Mouse (Mus musculus): ENCODE measurements around the gene Rin3. TPM values are rescaled to one million over a fixed set of nuclear protein-coding genes. Genes with fewer than 3 reads are reported as not detected.

Rin3 gene
- polyA plus RNA-seq, 1 experiment: 11.0 TPM

GRCm38 (mm10) chr12:102286681-102287414 lies 4.0 kb downstream of the Rin3 start:
- H3K4me3 ChIP-seq (ENCODE audit: insufficient read depth, low read length): no peak overlapping the region
- H3K4me1 ChIP-seq (ENCODE audit: control insufficient read depth, insufficient read depth, low read length): peaks cover 12% of the 10 kb centered on the region; the same call in 1 of the 2 replicates
- H3K27ac ChIP-seq (ENCODE audit: insufficient read depth, low read length): peak overlapping the region; percentile 56
- TF ChIP-seq CTCF (IDR thresholded peaks at IDR 0.05; ENCODE audit: borderline replicate concordance, insufficient read depth, low read length) (no peak), POLR2A (IDR thresholded peaks at IDR 0.05; ENCODE audit: low read depth, low read length) (no peak)

- Histone ChIP-seq H3K27ac (ENCODE audit: insufficient read depth, low read length) (no peak overlapping the region), H3K4me3 (ENCODE audit: insufficient read depth, low read length) (no peak overlapping the region), H3K4me1 (ENCODE audit: control insufficient read depth, insufficient read depth, low read length) (peaks cover 12% of the 10 kb centered on the region; the same call in 1 of the 2 replicates)
- no peak for TF ChIP-seq CTCF (IDR thresholded peaks at IDR 0.05; ENCODE audit: borderline replicate concordance, insufficient read depth, low read length)
- TF ChIP-seq POLR2A (IDR thresholded peaks at IDR 0.05; ENCODE audit: low read depth, low read length): no peak
Measured at GRCm38 (mm10) chr12:102287904-102288602, 5.2 kb downstream of the Rin3 start.

GRCm38 (mm10) chr12:102288846-102289245 lies 6.0 kb downstream of the Rin3 start:
- H3K27ac ChIP-seq (ENCODE audit: insufficient read depth, low read length): no peak overlapping the region
- peaks cover 12% of the 10 kb centered on the region; the same call in 1 of the 2 replicates for H3K4me1 ChIP-seq (ENCODE audit: control insufficient read depth, insufficient read depth, low read length)
- H3K4me3 ChIP-seq (ENCODE audit: insufficient read depth, low read length): no peak overlapping the region
- no peak for TF ChIP-seq POLR2A (IDR thresholded peaks at IDR 0.05; ENCODE audit: low read depth, low read length)
- TF ChIP-seq CTCF (IDR thresholded peaks at IDR 0.05; ENCODE audit: borderline replicate concordance, insufficient read depth, low read length): no peak

- peaks cover 12% of the 10 kb centered on the region; the same call in 1 of the 2 replicates for H3K4me1 ChIP-seq (ENCODE audit: control insufficient read depth, insufficient read depth, low read length)
- no peak overlapping the region for H3K27ac ChIP-seq (ENCODE audit: insufficient read depth, low read length)
- no peak overlapping the region for H3K4me3 ChIP-seq (ENCODE audit: insufficient read depth, low read length)
- TF ChIP-seq CTCF (IDR thresholded peaks at IDR 0.05; ENCODE audit: borderline replicate concordance, insufficient read depth, low read length) (no peak), POLR2A (IDR thresholded peaks at IDR 0.05; ENCODE audit: low read depth, low read length) (no peak)
Measured at GRCm38 (mm10) chr12:102289568-102289967, 6.7 kb downstream of the Rin3 start.

- Histone ChIP-seq H3K4me1 (ENCODE audit: control insufficient read depth, insufficient read depth, low read length) (peaks cover 19% of the 10 kb centered on the region; the same call in 1 of the 2 replicates), H3K27ac (ENCODE audit: insufficient read depth, low read length) (no peak overlapping the region), H3K4me3 (ENCODE audit: insufficient read depth, low read length) (no peak overlapping the region)
- TF ChIP-seq POLR2A (IDR thresholded peaks at IDR 0.05; ENCODE audit: low read depth, low read length) (no peak), CTCF (IDR thresholded peaks at IDR 0.05; ENCODE audit: borderline replicate concordance, insufficient read depth, low read length) (no peak)
Measured at GRCm38 (mm10) chr12:102290662-102291061, 7.8 kb downstream of the Rin3 start.

GRCm38 (mm10) chr12:102291686-102292085 lies 8.8 kb downstream of the Rin3 start:
- H3K4me3 ChIP-seq (ENCODE audit: insufficient read depth, low read length): no peak overlapping the region
- peaks cover 11% of the 10 kb centered on the region; the same call in 1 of the 2 replicates for H3K4me1 ChIP-seq (ENCODE audit: control insufficient read depth, insufficient read depth, low read length)
- no peak overlapping the region for H3K27ac ChIP-seq (ENCODE audit: insufficient read depth, low read length)
- TF ChIP-seq CTCF (IDR thresholded peaks at IDR 0.05; ENCODE audit: borderline replicate concordance, insufficient read depth, low read length) (no peak), POLR2A (IDR thresholded peaks at IDR 0.05; ENCODE audit: low read depth, low read length) (no peak)

- H3K4me1 ChIP-seq (ENCODE audit: control insufficient read depth, insufficient read depth, low read length): peaks cover 6% of the 10 kb centered on the region; the same call in 1 of the 2 replicates
- no peak overlapping the region for H3K27ac ChIP-seq (ENCODE audit: insufficient read depth, low read length)
- TF ChIP-seq POLR2A (IDR thresholded peaks at IDR 0.05; ENCODE audit: low read depth, low read length): no peak
- no peak for TF ChIP-seq CTCF (IDR thresholded peaks at IDR 0.05; ENCODE audit: borderline replicate concordance, insufficient read depth, low read length)
- no peak overlapping the region for H3K4me3 ChIP-seq (ENCODE audit: insufficient read depth, low read length)
Measured at GRCm38 (mm10) chr12:102292501-102293215, 9.8 kb downstream of the Rin3 start.

GRCm38 (mm10) chr12:102294634-102295033 lies 11.8 kb downstream of the Rin3 start:
- TF ChIP-seq CTCF (IDR thresholded peaks at IDR 0.05; ENCODE audit: borderline replicate concordance, insufficient read depth, low read length) (no peak), POLR2A (IDR thresholded peaks at IDR 0.05; ENCODE audit: low read depth, low read length) (no peak)
- Histone ChIP-seq H3K27ac (ENCODE audit: insufficient read depth, low read length) (no peak overlapping the region), H3K4me1 (ENCODE audit: control insufficient read depth, insufficient read depth, low read length) (peaks cover 10% of the 10 kb centered on the region; the same call in 1 of the 2 replicates), H3K4me3 (ENCODE audit: insufficient read depth, low read length) (no peak overlapping the region)

GRCm38 (mm10) chr12:102295230-102295629 lies 12.4 kb downstream of the Rin3 start:
- Histone ChIP-seq H3K27ac (ENCODE audit: insufficient read depth, low read length) (no peak overlapping the region), H3K4me1 (ENCODE audit: control insufficient read depth, insufficient read depth, low read length) (peaks cover 10% of the 10 kb centered on the region; the same call in 1 of the 2 replicates)
- TF ChIP-seq POLR2A (IDR thresholded peaks at IDR 0.05; ENCODE audit: low read depth, low read length) (no peak), CTCF (IDR thresholded peaks at IDR 0.05; ENCODE audit: borderline replicate concordance, insufficient read depth, low read length) (no peak)

More at GRCm38 (mm10) chr12:102295230-102295629, 12.4 kb downstream of the Rin3 start:
- H3K4me3 ChIP-seq (ENCODE audit: insufficient read depth, low read length): no peak overlapping the region
